Mouse (Mus musculus) intestine, postnatal 0 days (tissue): ENCODE results near the gene Pcbp4. TPM values are rescaled to one million over a fixed set of nuclear protein-coding genes. Genes with fewer than 3 reads are reported as not detected.

Experiments used
- ATAC-seq: fragments of 200-750 bp; cut with Nextera tagmentation; 2 replicates; pipeline ENCODE4 v1.8.0; 2017; ENCODE audit warnings: mild to moderate bottlenecking, moderate TSS enrichment, moderate library complexity
- H3K27ac ChIP-seq: fragments of 300-500 bp; sonication (generic); 2 replicates; pipeline ENCODE4 v1.5.1; 2014; ENCODE audit warnings: mild to moderate bottlenecking, low read depth, low read length, moderate library complexity
- H3K27me3 ChIP-seq: fragments of 300-500 bp; sonication (generic); replicated peaks from 2 replicates; pipeline ENCODE4 v1.6.1; 2014; ENCODE audit warnings: low read length, mixed read lengths; ENCODE audit not compliant: control insufficient read depth, insufficient read depth
- H3K36me3 ChIP-seq: fragments of 300-500 bp; sonication (generic); 2 replicates; pipeline ENCODE4 v1.6.1; 2014; ENCODE audit warnings: mild to moderate bottlenecking, moderate library complexity; ENCODE audit not compliant: control insufficient read depth, insufficient read depth
- H3K4me1 ChIP-seq: fragments of 300-500 bp; sonication (generic); replicated peaks from 2 replicates; pipeline ENCODE4 v1.6.1; 2014; ENCODE audit warnings: antibody characterized with exemption, low read length, mixed read lengths; ENCODE audit not compliant: control insufficient read depth, insufficient read depth
- H3K4me2 ChIP-seq: fragments of 300-500 bp; sonication (generic); replicated peaks from 2 replicates; pipeline ENCODE4 v1.6.1; 2014; ENCODE audit warnings: low read depth, mild to moderate bottlenecking, moderate library complexity
- H3K4me3 ChIP-seq: fragments of 300-500 bp; sonication (generic); 2 replicates; pipeline ENCODE4 v1.5.1; 2014; ENCODE audit warnings: low read depth, low read length
- H3K9ac ChIP-seq: fragments of 300-500 bp; sonication (generic); 2 replicates; pipeline ENCODE4 v1.6.1; 2014; ENCODE audit warnings: mild to moderate bottlenecking, low read depth, low read length
- H3K9me3 ChIP-seq: fragments of 300-500 bp; sonication (generic); 2 replicates; pipeline ENCODE4 v1.6.1; 2016; ENCODE audit warnings: mixed run types; ENCODE audit not compliant: control insufficient read depth
- CTCF ChIP-seq: sonication (generic); IDR thresholded peaks from 2 replicates; pipeline ENCODE4 v1.5.1; 2016; ENCODE audit warnings: low read depth, mild to moderate bottlenecking, control low read depth, antibody characterized with exemption, moderate library complexity
- WGBS: fragments of 180-500 bp; shearing (Covaris S2); extraction: QIAGEN DNeasy Blood & Tissue Kit; methylation state at CpG from one replicate; pipeline ENCODE4 v1.1.7; 2014; 5-methylcytosine and 5-hydroxymethylcytosine counted together
- polyA plus RNA-seq: library from polyadenylated mRNA; unstranded; fragments of >200 nt; fragmentation: Nextera tagmentation; extraction: Ambion mirVana; gene quantifications from 2 replicates; pipeline ENCODE4 v1.2.1, GENCODE M21; 2015

Gene Pcbp4
- polyA plus RNA-seq, 1 experiment from 2014 or later, result 15.7 TPM

- peak within 1 kb of the TSS; percentile 46; the same call in 1 of the 2 replicates for H3K27ac ChIP-seq
- peak within 1 kb of the TSS; percentile 26 for H3K4me3 ChIP-seq
- H3K4me2 ChIP-seq, result peak within 1 kb of the TSS; percentile 53
- no peak for ATAC-seq
- H3K27me3 ChIP-seq, result no peaks in the 10 kb centered on the region
- no peak for TF ChIP-seq CTCF
- 81% methylated on average over 10 of the region's 10 CpGs for WGBS
- H3K36me3 ChIP-seq, result peaks cover 17% of the 10 kb centered on the region
- peaks cover 8% of the 10 kb centered on the region for H3K4me1 ChIP-seq
- peak within 1 kb of the TSS; percentile 37; the same call in 1 of the 2 replicates for H3K9ac ChIP-seq
- no peaks in the 10 kb centered on the region for H3K9me3 ChIP-seq
These were observed 22.5 kb downstream of the Pcbp4 start, which contains the start of gene Rrp9 for GRCm38 (mm10) chr9:106475663-106476001. TSS of gene Rrp9 (plus strand) at chr9:106475963.

DNA sequence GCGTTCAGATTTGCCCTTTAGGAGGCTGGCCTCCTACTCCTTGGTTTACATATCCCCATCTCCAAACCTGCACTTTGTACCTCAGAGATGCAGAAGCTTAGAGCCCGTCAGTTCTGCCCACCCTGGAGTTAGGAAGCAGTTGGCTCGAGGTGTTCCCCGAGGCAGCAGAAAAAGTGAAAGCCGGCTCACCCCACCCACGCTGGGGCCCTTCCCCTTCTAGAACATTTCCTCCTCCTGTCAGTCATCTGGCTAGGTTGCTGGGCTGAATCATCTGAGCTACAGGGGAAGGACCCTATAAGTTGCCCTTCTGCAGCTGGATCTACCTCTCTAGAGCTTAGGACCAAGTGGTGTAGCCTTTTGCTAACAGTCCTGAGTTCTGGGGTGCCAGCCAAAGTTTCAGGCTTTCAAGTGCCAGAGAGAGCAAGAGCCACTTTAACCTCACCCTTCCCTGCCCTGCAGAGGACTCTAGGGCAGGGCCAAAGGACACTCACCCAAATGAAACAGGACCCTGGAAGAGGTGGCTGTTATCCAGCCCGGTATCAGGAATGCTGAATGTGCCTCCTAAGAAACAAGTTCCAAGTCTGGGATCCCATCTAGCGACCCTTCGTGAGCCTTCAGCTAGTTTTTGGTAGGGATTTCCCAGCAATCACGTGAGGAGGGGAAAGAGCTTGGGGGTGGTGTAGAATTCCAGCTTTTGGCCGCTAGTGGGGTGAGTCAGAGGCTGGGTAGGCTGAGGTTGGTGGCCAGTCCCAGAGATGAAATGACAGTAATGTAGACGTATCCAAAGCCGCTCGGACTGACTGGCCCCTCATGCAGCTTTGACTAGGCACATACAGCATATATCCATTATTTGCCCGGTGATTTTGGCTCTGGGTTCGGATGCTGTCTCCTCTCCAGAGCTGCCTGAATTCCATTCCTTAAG is 23.2 kb downstream of the Pcbp4 start:
- peak overlapping the region; percentile 46; the same call in 1 of the 2 replicates for H3K27ac ChIP-seq
- peak; percentile 28 for ATAC-seq
- H3K4me3 ChIP-seq, result peak overlapping the region; percentile 26
- peak overlapping the region; percentile 37; the same call in 1 of the 2 replicates for H3K9ac ChIP-seq
- H3K27me3 ChIP-seq, result no peaks in the 10 kb centered on the region
- H3K4me2 ChIP-seq, result peak overlapping the region; percentile 53
- H3K9me3 ChIP-seq, result no peaks in the 10 kb centered on the region
- no peak for TF ChIP-seq CTCF
- WGBS, result 16% methylated on average over 16 of the region's 16 CpGs
- peaks cover 8% of the 10 kb centered on the region for H3K4me1 ChIP-seq
- peaks cover 23% of the 10 kb centered on the region for H3K36me3 ChIP-seq

DNA sequence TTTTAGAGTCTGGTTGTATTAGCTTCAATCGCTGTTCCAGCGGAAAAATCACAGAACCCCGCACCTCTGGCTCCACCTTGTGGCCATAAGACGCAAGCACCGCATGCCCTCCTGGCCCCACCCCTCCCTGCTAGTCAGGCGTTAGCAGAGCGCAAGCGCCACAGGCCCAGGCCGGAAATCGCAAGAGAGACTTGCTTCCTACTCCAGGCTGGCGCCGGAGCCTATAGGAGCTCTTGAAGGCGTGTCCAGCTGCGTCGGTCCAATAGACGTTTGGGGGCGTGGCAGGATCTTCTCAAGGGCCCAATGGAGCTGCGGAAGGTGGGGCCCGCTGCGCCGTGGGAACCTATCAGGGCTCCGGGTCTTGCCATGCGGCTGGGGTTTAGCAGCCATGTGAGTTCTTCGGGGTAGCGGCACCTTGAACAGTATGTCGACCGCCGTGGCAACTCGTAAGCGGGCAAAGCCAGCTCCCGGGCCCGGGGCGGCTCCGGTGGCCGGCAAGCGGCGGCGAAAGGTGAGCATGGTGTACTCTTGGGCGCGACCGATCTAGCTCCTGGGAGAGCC is 23.9 kb downstream of the Pcbp4 start, which contains the start of gene Parp3:
TSS of gene Parp3 (minus strand) at position 26 of the 561 bp plus-strand sequence.
- H3K36me3 ChIP-seq, result peaks cover 28% of the 10 kb centered on the region
- peak; percentile 97 for TF ChIP-seq CTCF
- WGBS, result under 1% methylated on average over 41 of the region's 41 CpGs
- H3K27ac ChIP-seq, result peak within 1 kb of the TSS; percentile 46; the same call in 1 of the 2 replicates
- H3K4me2 ChIP-seq, result peak within 1 kb of the TSS; percentile 85
- H3K4me1 ChIP-seq, result peaks cover 8% of the 10 kb centered on the region
- peak; percentile 99 for ATAC-seq
- no peaks in the 10 kb centered on the region for H3K27me3 ChIP-seq
- H3K9ac ChIP-seq, result peak within 1 kb of the TSS; percentile 55
- H3K9me3 ChIP-seq, result no peaks in the 10 kb centered on the region
- peak within 1 kb of the TSS; percentile 58 for H3K4me3 ChIP-seq

- TF ChIP-seq CTCF, result no peak
- under 1% methylated on average over 16 of the region's 16 CpGs for WGBS
- ATAC-seq, result no peak
These were observed 24.6 kb downstream of the Pcbp4 start for GRCm38 (mm10) chr9:106477649-106478048.

DNA sequence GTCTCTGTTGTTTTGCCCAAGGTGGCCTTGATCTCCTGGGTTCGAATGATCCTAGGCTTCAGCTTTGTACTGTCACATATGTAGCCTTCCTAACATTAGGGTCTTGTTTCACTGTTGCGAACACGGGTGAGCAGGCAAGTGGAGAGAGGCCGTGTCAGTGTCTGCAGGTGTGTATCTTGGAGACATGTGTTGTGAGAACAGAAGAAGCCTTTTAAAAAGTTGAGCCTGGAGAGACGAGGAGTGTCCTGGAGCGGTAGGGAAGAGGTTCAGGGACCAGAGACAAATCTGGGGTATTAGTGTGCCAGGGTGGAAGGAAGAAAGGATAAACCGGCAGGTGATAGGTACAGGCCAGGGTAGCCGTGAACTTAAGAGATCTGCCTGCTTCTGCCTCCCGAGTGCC is 25.0 kb downstream of the Pcbp4 start:
- WGBS, result 70% methylated on average over 9 of the region's 9 CpGs
- peaks cover 8% of the 10 kb centered on the region for H3K4me1 ChIP-seq
- H3K9ac ChIP-seq, result 0 out of 2 replicates have a peak overlapping the region, but pooled peaks have one; percentile 55
- no peak for TF ChIP-seq CTCF
- H3K27me3 ChIP-seq, result no peaks in the 10 kb centered on the region
- ATAC-seq, result no peak
- peak overlapping the region; percentile 58 for H3K4me3 ChIP-seq
- H3K4me2 ChIP-seq, result peak overlapping the region; percentile 85
- peaks cover 35% of the 10 kb centered on the region for H3K36me3 ChIP-seq
- H3K27ac ChIP-seq, result no peak overlapping the region
- H3K9me3 ChIP-seq, result no peaks in the 10 kb centered on the region

More at GRCm38 (mm10) chr9:106477649-106478048, 24.6 kb downstream of the Pcbp4 start:
- Histone ChIP-seq H3K9me3 (no peaks in the 10 kb centered on the region), H3K36me3 (peaks cover 31% of the 10 kb centered on the region), H3K27me3 (no peaks in the 10 kb centered on the region), H3K27ac (no peak overlapping the region), H3K4me1 (peaks cover 8% of the 10 kb centered on the region), H3K4me3 (peak overlapping the region; percentile 58), H3K4me2 (peak overlapping the region; percentile 85), H3K9ac (peak overlapping the region; percentile 55)

GRCm38 (mm10) chr9:106480541-106480940 is 27.4 kb downstream of the Pcbp4 start:
- Histone ChIP-seq H3K27me3 (no peaks in the 10 kb centered on the region), H3K4me3 (no peak overlapping the region), H3K27ac (no peak overlapping the region), H3K36me3 (peaks cover 59% of the 10 kb centered on the region), H3K4me1 (peaks cover 8% of the 10 kb centered on the region; the same call in 1 of the 2 replicates), H3K9ac (no peak overlapping the region), H3K4me2 (no peak overlapping the region), H3K9me3 (no peaks in the 10 kb centered on the region)
- TF ChIP-seq CTCF, result no peak
- no peak for ATAC-seq
- WGBS, result 96% methylated on average over 7 of the region's 7 CpGs
